Mouse (Mus musculus) WW6 (cell line): Measurements from ENCODE around the gene Cd80.
"Not testable (repeated sequence)": the region's sequence is repeated elsewhere in the genome, so short reads cannot be mapped to it uniquely, and the experiment has no call there.

Experiments
- DNase-seq: peaks from one replicate; pipeline ENCODE4 v3.0.0-alpha.2; 2013; ENCODE audit warnings: low read depth, low spot score

Cd80 gene

DNA sequence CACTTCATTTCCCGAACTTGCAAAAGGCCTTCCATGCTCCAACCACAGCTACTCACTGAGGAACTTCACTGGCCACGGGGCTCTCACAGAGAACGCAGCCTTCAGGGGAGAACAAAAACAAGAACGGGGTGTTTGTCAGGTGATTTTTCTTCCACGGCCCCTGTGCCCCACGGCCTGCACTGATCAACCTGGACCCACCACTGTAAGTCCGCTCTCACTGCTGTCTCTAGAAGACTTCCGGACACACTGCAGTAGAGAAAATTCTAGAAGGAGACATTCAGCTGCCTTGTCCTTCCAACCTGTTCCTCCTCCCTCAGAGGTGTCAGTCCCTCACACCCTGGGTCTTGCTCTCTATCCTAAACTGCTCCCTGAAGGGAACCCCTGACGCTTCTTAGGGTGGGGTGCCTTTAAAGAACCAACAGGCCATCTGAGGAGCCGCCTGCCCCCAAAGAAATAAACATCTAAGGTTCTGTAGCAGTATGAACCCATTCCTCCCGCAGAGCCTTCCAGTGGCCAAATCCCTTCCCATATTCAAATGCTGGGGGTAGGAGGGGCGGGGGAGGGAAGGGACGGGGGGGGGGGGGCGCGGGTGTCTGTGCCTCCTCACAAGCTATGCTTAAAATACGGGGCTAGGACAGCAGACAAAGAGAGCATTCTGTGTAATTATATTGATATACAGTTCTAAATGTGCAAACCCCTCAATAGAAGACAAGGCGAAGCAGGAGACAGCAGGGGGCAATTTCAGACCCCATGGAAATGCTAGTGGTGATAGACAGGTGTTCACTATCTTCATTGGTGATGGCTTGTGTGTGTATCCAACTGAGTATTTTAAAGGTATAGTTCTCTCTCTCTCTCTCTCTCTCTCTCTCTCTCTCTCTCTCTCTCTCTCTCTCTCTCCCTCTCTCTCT, at the start of gene Cd80:
Cd80 (plus strand) TSS at position 51 of the 908 bp plus-strand sequence.
- no peak for DNase-seq

DNA sequence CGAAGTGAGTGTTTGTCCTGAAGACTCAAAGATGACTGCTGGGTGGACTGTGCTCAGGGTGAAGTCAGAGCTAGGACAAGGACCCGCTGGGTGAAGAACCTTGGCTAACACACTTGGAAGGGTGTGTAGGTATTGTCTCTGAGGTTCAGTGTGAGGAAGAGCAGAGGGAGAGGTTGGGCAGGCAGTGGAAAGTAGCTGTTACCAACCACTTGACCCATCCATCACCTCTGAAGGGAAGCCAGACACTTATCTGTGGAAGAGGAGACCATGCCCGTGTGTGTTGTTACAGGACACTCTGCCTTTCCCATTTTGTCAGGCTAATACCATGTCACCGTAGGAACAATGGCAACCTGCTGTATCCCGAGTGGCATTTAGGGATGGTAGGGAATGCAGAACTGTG, 49.1 kb upstream of the Cd80 start:
- DNase-seq: no peak

DNA sequence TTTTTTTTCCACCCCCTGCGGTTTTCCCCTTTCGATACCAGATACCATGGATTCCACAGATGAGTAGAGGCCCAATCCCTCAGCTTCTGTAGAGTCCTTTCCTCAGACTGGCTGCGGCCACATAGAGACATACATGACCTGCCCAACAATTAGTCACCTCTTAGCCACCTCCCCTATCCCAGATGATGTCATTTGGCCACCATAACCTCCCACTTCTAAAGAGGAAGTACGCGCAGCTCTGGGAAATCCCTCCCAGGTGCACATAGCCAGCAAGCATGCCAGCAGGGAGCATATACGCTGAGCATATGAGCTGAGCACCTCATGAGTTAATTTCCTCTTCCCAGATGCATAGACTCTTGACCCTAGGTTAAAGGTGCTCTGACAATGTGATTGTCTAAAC, 48.7 kb upstream of the Cd80 start:
- no peak for DNase-seq

- peak; percentile 55 for DNase-seq
Measured at GRCm38 (mm10) chr16:38407584-38407983, 47.8 kb upstream of the Cd80 start.

- no peak for DNase-seq
Measured at GRCm38 (mm10) chr16:38408416-38408815, 46.9 kb upstream of the Cd80 start.

DNA sequence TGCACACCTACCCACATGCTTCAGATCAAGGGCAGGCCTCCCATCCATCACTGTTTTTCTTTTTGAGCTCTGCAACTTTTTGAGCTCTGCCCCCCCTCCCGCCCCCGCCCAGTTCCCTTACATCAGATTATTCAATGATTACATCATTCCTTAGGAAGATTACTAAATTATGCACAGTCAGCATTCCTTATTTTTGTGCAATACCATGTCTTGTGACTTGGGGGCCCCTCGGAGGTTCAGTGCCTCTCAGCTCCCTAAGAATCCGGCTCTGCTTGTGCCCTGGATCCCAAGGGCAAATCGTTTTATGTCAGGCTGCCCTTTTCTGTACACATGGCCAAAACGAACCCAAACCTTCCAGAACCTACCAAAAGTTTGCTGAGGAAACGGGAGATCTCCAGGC, 40.4 kb upstream of the Cd80 start:
- no peak for DNase-seq

DNA sequence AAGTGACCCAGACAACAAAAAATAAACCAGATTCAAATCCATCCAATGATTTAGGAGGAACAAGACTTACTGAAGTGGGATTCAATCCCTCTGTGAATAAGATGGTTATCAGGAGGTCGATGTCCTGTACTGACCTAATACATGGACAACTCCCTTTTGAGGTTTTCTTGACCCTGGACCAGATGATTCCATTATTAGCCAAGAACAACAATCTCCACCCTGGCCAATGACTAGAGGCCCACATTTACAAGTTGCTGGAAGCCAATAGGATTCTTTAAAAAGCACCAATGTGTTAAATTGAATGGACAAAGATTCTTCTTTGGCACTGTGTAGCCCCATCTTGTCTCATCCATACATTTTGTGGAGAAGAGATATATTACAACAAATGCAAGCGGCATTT, 30.0 kb upstream of the Cd80 start:
- no peak for DNase-seq

DNA sequence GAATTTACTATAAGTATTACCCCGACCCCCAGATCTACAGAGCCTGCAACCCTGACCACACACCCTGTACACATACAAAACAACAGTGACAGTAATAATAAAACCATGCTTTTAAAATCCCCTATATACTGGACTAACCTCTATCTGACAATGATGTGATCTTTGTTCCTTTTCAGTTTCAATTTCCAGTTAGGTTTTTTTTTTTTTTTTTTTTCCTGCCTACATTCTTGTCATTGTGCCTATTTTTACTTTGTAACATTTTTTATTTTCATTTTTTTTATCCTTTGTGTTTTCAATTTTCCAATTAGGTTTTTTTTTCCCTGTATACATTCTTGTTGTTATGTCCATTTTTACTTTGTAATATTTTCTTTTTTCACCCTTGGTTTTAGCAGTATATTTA, 29.6 kb upstream of the Cd80 start:
- DNase-seq: no peak

- DNase-seq: no peak
Measured at GRCm38 (mm10) chr16:38431446-38432185, 23.7 kb upstream of the Cd80 start.

DNA sequence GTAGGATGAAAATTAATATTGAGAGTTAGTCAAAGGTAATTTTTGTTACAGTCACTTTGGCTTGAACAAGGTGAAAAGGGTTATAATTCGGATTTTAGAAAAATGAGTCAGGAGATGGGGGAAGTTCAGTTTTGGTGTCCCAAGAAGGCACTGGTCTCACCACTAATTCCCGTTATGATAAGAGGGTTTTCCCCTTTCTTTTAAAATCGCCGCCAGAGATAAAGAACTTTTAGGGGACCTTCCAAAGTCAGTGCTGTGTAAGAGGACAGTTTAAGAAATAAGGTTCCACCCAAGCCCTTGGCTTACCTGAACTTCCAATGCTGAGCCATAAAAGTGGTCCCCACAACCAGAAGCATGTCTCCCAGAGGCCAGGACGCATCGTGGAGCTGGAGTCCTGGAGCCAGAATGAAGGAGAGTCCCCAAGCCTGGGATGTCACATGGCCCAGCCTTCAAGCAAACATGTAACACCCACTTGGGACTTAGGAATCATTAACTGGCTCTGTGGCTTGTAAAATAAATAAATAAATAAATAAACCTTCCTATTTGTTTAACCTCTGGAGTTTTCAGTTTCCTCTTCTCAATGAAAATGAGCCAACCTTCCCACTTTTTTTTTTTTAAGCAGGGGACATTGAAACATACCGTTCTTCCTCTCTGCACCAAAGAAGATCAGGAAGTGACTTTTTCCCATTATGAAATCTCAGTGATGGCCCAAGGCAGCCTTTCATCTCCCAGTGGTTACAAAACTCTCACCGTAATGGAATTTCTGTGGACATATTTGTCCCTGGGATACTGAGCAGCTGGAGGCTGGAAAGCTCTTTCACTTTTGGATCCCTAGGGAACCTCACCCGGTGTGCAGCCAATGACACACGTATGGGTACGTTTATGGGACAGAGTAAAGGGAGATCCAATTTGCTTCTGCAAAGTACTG, 22.6 kb upstream of the Cd80 start, which contains the start of gene Pla1a:
Pla1a (minus strand) TSS at position 648 of the 928 bp plus-strand sequence.
- no peak for DNase-seq

GRCm38 (mm10) chr16:38433514-38433913, 21.8 kb upstream of the Cd80 start:
- no peak for DNase-seq

DNA sequence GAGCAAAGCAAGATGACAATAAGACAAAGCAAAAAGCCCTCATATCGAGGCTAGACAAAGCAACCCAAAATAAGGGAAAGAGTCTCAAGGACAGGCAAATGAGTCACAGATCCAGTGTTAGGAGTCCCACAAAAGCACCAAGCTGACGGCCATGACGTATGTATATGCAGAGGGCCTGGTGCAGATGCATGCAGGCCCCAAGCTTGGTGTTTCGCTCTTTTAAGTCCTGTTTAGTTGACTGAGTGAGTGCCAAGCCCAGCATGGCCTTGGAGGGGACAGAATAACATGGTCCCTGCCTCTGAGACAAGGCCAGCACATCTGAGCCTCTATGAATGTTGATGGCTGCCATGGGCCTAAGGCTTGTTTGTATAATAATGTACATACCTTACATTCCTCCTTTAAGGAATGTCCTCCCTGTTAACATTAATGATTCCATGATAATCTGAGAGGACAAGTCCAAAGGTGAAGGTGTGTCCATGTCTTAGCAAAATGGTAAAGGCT, 21.0 kb upstream of the Cd80 start:
- DNase-seq: no peak

- no peak for DNase-seq
Measured at GRCm38 (mm10) chr16:38439190-38439589, 16.2 kb upstream of the Cd80 start.

DNA sequence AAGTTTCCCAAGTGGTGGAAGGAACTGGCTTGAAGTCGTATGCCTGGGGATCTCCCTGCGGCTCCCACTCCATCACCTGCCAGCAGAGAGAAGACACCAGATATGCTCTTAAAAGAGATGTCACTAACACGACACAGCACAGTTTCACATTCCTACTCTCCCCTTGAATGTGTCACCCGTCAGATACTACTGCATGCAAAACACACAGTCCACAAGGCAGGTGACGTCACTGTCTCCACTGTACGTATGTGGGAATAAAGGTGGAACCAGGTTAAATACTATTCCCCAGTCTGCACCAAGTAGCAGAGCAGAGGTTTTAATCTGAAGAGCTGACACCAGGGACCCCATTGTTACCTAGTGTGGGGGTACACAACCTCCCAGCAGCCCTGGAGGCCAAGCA, 15.0 kb upstream of the Cd80 start:
- DNase-seq: no peak

DNA sequence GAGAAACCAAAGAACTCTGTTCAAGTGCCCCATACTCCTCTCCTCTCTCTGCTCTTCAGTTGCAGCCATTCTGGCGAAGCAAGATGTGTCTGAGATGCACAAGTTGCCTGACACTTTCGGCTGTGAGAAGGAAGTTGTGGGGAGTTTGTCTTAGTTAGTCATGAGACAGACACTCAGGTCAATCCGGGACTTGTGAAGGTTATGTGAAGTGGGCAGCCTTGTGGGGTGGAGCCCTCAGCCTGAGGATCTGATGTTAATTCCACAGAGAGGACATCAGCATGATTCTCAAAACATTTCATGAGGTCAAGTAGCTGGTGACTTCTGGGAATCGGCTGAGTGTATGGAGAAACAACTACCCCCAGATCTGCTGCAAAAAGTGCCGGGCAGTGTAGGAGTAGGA, 13.8 kb upstream of the Cd80 start:
- DNase-seq: no peak

DNA sequence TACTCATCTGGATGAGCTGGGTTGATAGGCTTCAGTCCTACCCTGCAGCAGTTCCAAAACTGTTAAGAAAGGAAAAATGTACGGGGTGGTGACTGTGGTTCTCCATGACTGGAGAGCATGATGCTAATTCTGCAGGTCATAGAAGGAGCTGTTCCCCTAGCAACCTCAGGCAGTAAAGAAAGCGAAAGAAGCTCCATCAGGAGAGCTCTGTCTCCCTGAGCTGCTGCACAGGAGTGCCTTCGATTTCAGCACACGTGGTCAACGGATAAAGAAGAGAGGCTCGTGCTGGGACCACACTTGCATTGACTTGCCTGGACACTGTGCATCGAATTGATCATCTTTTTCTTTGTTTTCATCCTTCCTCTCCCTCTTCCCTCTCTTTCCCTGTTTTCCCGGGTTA, 13.1 kb upstream of the Cd80 start:
- no peak for DNase-seq

GRCm38 (mm10) chr16:38443721-38444464, 11.5 kb upstream of the Cd80 start:
- DNase-seq: no peak

GRCm38 (mm10) chr16:38445046-38445445, 10.3 kb upstream of the Cd80 start:
- no peak for DNase-seq

GRCm38 (mm10) chr16:38445576-38445975, 9.8 kb upstream of the Cd80 start:
- no peak for DNase-seq

- not testable (repeated sequence) for DNase-seq
Measured at GRCm38 (mm10) chr16:38446141-38446540, 9.2 kb upstream of the Cd80 start.

- no peak for DNase-seq
Measured at GRCm38 (mm10) chr16:38447366-38447765, 8.0 kb upstream of the Cd80 start.
